Mouse (Mus musculus) heart, adult 2 months (tissue): ENCODE measurements around the gene Pdzrn3.

Experiments
- CTCF ChIP-seq: fragments of 200-600 bp; IDR thresholded peaks from 2 replicates; pipeline ENCODE4 v1.8.1; 2022; ENCODE audit warnings: antibody characterized with exemption, mild to moderate bottlenecking, moderate library complexity
- EP300 ChIP-seq: fragments of 200-500 bp; IDR thresholded peaks from 2 replicates; pipeline ENCODE4 v1.6.1; 2011; ENCODE audit warnings: low read depth, low read length, control low read depth; ENCODE audit not compliant: insufficient read depth
- POLR2A ChIP-seq: fragments of 200-500 bp; IDR thresholded peaks from 2 replicates; pipeline ENCODE4 v1.6.1; 2011; ENCODE audit warnings: mild to moderate bottlenecking, low read depth, low read length, control low read depth; ENCODE audit not compliant: insufficient read depth

GRCm38 (mm10) chr6:101278286-101278932 is 99.3 kb downstream of the Pdzrn3 start:
- TF ChIP-seq CTCF (no peak), POLR2A (no peak), EP300 (no peak)
